ENCODE assay signal across 21 mouse cellular contexts in genomic region chr1:15985579-15985978, GRCm38 (mm10).
"Had no signal": no experiment of that assay in that cellular context is flagged by ENCODE, and none has a peak within 500 bp of the region (broad histone marks: within the 10 kb centered on the region; RNA-seq: fewer than 3 reads in every experiment).

No protein-coding gene starts in this region.

- DNase-seq: liver, postnatal 0 days; lung, postnatal 14 days; lung, postnatal 36 days; retina, postnatal 1 day; right cerebral cortex, adult 18-20 months; right cerebral cortex, postnatal 25 days; right cerebral cortex, postnatal 4 days; spleen, adult 18-20 months; thymus, adult 18-20 months; thymus, postnatal 14 days; thymus, postnatal 36 days had no signal

- H3K9me3 ChIP-seq: lung, embryonic 15.5 days; megakaryocyte, embryonic 14.5 days; midbrain, embryonic 13.5 days; neural tube, embryonic 13.5 days; neural tube, embryonic 15.5 days had no signal

- H3K4me3 ChIP-seq: lung, embryonic 15.5 days; megakaryocyte, embryonic 14.5 days; midbrain, embryonic 13.5 days; myocyte; neural tube, embryonic 13.5 days; neural tube, embryonic 15.5 days had no signal

- H3K27ac ChIP-seq: lung, embryonic 15.5 days; macrophage; midbrain, embryonic 13.5 days; neural tube, embryonic 13.5 days; neural tube, embryonic 15.5 days had no signal

- H3K9ac ChIP-seq: liver, postnatal 0 days; lung, embryonic 15.5 days; midbrain, embryonic 13.5 days; neural tube, embryonic 13.5 days; neural tube, embryonic 15.5 days had no signal

- ATAC-seq: liver, postnatal 0 days; lung, postnatal 0 days; midbrain, embryonic 13.5 days; midbrain, embryonic 16.5 days had no signal

- H3K4me2 ChIP-seq: lung, embryonic 15.5 days; midbrain, embryonic 11.5 days; midbrain, embryonic 13.5 days; neural tube, embryonic 13.5 days; neural tube, embryonic 15.5 days had no signal

- H3K27me3 ChIP-seq: lung, embryonic 15.5 days; megakaryocyte, embryonic 14.5 days; midbrain, embryonic 13.5 days; neural tube, embryonic 13.5 days; neural tube, embryonic 15.5 days had no signal

- H3K4me1 ChIP-seq: lung, embryonic 15.5 days; megakaryocyte, embryonic 14.5 days; midbrain, embryonic 13.5 days; neural tube, embryonic 13.5 days; neural tube, embryonic 15.5 days had no signal

- H3K36me3 ChIP-seq: lung, embryonic 15.5 days; midbrain, embryonic 13.5 days; neural tube, embryonic 13.5 days; neural tube, embryonic 15.5 days had no signal
